Comparison of ENCODE assay signal across 26 mouse cellular contexts in genomic region chr1:192564691-192565090, GRCm38 (mm10).
"Had no signal": no experiment of that assay in that cellular context is flagged by ENCODE, and none has a peak within 500 bp of the region (broad histone marks: within the 10 kb centered on the region; RNA-seq: fewer than 3 reads in every experiment).

No protein-coding gene starts in this region.

- H3K4me3 ChIP-seq: gastrocnemius, adult 2 months; heart, embryonic 10.5 days; heart, embryonic 12.5 days; hindbrain, embryonic 10.5 days; hindbrain, embryonic 12.5 days; kidney, embryonic 15.5 days; layer of hippocampus, adult 2 months; left cerebral cortex, adult 2 months; limb, embryonic 12.5 days; liver, embryonic 13.5 days; liver, embryonic 15.5 days had no signal

- H3K4me2 ChIP-seq: heart, embryonic 12.5 days; hindbrain, embryonic 12.5 days; hindbrain, embryonic 14.5 days; kidney, embryonic 15.5 days; limb, embryonic 12.5 days; liver, embryonic 13.5 days; liver, embryonic 15.5 days had no signal

- H3K27me3 ChIP-seq: heart, embryonic 12.5 days; hindbrain, embryonic 12.5 days; kidney, embryonic 15.5 days; limb, embryonic 12.5 days; liver, embryonic 13.5 days; liver, embryonic 15.5 days had no signal

- H3K4me1 ChIP-seq: heart, embryonic 10.5 days; heart, embryonic 12.5 days; hindbrain, embryonic 10.5 days; hindbrain, embryonic 12.5 days; kidney, embryonic 15.5 days; limb, embryonic 12.5 days; liver, embryonic 13.5 days; liver, embryonic 15.5 days had no signal

- DNase-seq: gastrocnemius, adult 2 months; gastrocnemius, postnatal 10 days; gastrocnemius, postnatal 25 days; heart, adult 18-20 months; heart, postnatal 10 days; heart, postnatal 4 days; kidney, adult 11 months; kidney, adult 2 months; kidney, adult 9 months; kidney, postnatal 14 days; kidney, postnatal 4 days; liver; liver, embryonic 13.5 days had no signal

- H3K9ac ChIP-seq: heart, embryonic 12.5 days; hindbrain, embryonic 12.5 days; hindbrain, embryonic 14.5 days; kidney, embryonic 15.5 days; limb, embryonic 12.5 days; liver, embryonic 13.5 days; liver, embryonic 15.5 days had no signal

- H3K36me3 ChIP-seq: heart, embryonic 10.5 days; heart, embryonic 12.5 days; hindbrain, embryonic 10.5 days; hindbrain, embryonic 12.5 days; kidney, embryonic 15.5 days; limb, embryonic 12.5 days; liver, embryonic 13.5 days; liver, embryonic 15.5 days had no signal

- H3K27ac ChIP-seq: gastrocnemius, adult 2 months; heart, embryonic 10.5 days; hindbrain, embryonic 10.5 days; hindbrain, embryonic 12.5 days; hindbrain, embryonic 14.5 days; kidney, embryonic 15.5 days; kidney, postnatal 0 days; layer of hippocampus, adult 2 months; left cerebral cortex, adult 2 months; limb, embryonic 12.5 days; liver, embryonic 13.5 days; liver, embryonic 15.5 days had no signal

- ATAC-seq: hindbrain, embryonic 16.5 days; inflammation-experienced regulatory T-cells, adult 6 months had no signal

- H3K9me3 ChIP-seq: heart, embryonic 10.5 days; heart, embryonic 12.5 days; liver, embryonic 13.5 days; liver, embryonic 15.5 days had no signal
